Mouse (Mus musculus): ENCODE measurements at regions not wholly inside any gene's neighbourhood (a gene's known extent, or its start where the extent isn't known, plus 50 kb on each side); places are given as distances from the start of the nearest gene placed in this dataset.

DNA sequence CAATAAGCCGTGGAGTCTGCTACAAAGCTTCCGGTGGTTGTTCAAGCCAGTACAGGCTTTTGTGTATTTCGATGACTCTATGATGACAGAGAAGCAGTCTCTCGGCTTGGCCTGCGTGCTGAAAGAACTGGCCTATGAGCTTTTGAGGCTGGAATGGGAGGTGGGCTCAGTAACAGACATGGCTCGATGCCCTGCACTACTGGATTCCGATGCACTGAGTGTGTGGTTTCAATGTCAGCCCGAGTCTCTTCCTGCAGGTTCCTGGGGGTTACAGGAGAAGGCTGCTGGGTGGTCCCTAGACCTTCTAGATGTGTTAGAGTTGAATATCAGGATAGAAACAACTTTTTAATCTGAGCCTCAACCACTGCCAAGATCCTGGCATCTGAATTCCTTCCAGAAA lies 53.2 kb downstream of the Gm815 start:
- no peak for DNase-seq (ENCODE audit: extremely low spot score, low spot score)

DNA sequence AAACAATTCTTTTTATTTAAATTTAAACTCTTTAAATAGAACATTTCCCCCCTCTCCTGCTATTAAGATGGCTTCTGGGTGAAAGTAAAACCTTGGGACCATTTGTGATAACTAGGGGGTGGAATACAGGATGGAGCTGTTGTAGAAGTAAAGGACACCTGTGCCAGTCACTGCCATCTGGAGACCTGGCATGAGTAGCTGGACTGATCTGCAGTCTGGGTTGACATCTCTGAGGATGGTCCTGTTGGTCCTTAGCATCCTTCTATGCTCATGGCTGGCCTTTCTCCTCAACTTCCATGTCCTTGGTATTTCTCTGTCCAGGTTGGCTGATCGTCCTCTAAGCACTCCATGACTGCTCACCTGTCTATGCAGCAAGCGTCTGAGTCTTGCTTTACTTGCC lies 58.3 kb downstream of the Gm815 start:
- no peak for DNase-seq (ENCODE audit: extremely low spot score, low spot score)

DNA sequence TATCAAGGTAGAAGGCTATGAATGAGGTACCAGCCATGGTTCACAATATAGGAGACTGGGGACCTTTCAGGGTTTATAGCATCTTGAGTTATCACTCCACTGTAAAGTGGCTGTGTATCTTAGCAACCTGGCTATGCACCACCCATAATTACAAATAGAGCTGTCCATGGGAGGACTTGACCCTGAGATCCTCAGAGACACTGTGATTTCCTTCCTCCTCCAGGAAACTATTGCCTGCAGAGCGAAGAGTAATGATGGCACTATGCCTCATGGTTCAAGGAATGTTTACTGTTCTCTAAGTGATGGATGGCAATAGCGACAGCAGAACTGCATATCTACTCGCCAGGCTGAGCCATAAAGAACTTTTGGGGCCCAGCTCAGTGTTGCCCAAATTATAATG lies 60.9 kb downstream of the Gm815 start:
- DNase-seq (ENCODE audit: extremely low spot score, low spot score) = no peak

DNA sequence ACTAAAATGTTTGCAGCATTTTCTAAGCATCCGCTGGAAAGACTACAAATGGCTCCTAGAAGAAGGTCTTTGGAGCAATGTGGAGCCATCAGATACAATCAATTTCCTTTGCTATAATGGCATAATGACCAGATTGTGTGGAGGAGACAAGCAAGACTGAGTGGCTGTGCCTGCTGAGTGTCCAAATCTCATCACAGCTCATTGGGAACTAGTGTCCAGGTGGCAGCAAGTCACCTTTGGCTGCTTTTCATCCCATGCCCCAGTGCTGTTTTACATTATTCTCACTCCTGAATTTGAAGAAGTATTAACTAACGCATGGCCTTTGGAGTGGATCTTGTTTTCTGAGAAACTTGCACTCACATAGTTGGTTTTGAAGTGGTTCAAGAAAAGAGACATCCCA lies 62.8 kb downstream of the Gm815 start:
- DNase-seq (ENCODE audit: extremely low spot score, low spot score) = no peak

DNA sequence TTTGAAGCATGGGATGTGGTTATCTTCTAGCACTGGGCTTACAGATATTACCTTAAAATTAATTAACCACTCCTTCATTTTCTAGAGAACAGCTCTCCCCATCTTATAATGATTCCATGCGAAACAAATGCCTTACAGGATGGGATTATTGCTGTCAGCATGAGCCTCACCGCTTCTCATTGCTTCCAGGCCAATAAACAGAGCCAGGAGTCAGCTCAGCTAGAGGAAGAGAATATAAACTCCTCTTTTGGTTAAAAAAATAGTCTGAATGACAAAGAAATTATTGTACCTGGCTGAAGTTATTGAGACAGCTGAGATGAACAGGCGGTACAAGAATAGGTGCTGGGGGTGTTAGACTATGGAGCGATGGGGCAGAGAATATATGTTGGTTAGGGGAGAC lies 63.5 kb downstream of the Gm815 start:
- no peak for DNase-seq (ENCODE audit: extremely low spot score, low spot score)

DNA sequence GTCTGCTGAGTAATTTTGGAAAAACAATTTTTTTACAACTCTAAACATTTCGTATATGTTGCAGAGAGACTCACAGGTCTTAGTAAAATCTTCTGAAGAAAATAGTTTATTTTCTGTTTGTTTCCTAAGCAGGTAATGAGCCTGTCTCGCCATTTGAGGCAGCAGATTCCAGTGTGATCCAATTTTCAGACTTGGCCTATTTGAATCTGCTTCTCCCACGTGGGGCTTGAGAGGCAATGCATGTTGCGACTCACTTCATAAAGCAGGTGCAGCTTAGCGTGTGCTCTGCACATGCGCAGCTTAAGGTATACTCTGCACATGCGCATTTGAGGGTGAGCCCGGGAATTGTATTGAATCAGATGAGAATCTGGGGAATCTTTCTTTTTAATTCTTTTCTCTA lies 67.7 kb downstream of the Gm815 start:
- DNase-seq (ENCODE audit: extremely low spot score, low spot score) = no peak

DNA sequence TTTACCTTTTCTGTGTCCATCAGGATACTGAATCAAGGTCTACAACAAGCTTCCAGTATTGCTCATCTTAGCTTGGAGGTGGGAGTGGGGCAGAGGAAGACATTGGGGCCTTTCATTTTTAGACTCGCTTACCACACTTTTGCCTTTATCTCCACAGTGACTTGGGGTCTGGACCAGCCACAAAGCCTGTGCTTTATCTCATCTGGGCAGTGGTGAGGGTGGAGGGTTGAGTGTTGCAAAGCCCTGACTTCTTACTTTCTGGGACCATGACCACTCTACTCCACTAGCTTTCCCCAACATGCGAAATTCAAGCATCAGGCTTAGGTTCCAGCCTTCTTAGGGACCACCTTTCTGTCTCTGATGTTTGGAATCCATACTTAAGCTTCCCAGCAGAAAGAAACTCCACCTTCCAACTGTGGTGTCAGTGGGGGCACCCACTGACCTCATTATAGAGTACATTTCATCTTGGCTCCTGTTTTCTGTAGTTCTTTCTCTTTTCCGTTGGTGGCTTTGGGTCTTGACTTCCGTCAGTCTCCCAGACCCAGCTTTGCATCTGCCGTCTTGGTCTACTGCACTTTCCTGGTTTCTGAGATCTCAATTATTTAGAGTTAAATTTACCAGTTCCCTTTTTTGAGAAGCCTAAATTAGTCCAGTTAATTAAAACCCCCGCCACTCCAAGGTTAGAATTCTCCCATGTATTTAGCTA lies 80.5 kb downstream of the Gm815 start:
- no peak for DNase-seq (ENCODE audit: extremely low spot score, low spot score)

DNA sequence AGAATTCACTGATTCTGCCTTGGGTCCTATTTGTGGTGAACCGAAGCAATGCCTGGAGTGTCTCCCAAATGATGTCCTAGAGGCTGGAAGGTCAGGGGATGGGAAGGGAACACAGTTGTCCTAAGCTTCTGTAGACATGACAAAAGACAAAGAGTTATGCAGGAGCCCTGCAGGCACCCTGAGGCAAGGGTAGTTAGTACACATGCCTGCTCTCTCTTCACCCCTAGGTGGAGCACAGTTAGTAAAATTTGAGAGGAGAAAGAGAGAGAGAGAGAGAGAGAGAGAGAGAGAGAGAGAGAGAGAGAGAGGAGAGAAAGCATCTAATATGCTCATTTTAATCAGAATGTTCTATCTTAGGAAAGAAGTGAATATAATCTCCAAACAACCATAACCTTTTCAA lies 87.4 kb downstream of the Gm815 start:
- no peak for DNase-seq (ENCODE audit: extremely low spot score, low spot score)

DNA sequence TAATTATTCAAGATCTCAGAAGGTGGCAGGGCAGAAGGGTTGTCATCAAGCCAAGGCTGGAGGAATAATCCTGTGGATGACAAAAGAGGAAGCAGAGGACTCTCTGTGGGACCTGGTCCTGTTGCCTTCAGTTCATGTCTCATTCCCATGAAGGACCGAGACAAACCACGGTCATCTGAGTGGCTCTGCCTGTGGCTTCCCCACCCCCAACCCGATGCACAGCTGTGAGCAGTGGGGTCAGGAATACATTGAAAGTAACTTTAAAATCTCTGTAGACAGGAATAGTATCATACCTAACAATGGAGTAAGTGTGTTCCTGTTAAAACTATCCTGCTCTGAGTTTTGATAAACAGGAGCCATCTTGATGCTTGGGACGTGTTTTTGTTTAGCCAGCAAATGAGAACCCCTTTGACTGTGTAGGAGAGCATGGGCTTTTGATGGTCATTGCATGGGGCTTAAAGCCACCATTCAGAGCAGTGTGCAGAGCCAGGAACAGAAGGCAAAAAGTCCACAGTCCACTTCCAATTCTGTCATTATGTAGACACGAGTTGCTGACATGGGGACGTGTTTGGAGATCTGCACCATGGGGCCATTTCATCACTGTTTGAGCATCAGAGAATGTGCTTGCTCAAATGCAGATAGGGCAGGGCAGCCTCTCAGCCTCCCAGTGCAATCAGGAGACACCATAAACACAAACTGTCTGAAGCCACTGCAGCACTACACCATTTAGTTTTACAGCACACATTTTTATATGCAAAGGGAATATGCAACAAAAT lies 88.3 kb downstream of the Gm815 start:
- DNase-seq (ENCODE audit: extremely low spot score, low spot score) = no peak

DNA sequence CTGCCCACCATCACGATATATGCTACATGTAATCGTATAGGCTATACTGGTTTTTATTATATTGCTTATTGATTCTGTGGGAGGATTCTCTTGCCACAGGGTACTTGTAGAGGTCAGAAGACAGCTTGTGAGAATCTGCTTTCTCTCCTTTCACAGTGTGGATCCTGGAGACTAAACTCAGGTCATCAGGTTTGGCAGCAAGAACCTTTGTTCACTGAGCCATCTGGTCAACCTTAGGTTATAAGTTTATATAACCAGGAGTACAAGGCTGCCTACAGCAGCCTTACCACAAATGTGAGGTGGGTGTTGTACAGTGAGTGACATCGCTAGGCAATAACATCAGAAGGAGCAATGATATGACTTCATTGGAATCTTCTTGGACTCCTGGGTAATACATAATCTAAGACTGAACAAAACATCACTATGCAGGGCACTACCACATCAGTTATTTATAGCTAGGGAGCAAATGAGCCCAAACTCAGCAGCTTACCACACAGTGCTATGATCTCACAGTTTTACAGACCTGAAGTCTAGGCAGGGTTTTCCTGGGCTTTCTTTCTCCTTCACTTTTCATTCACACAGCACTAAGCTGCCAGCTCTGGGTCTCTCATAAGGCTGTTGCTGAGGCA lies 89.0 kb downstream of the Gm815 start:
- no peak for DNase-seq (ENCODE audit: extremely low spot score, low spot score)

DNA sequence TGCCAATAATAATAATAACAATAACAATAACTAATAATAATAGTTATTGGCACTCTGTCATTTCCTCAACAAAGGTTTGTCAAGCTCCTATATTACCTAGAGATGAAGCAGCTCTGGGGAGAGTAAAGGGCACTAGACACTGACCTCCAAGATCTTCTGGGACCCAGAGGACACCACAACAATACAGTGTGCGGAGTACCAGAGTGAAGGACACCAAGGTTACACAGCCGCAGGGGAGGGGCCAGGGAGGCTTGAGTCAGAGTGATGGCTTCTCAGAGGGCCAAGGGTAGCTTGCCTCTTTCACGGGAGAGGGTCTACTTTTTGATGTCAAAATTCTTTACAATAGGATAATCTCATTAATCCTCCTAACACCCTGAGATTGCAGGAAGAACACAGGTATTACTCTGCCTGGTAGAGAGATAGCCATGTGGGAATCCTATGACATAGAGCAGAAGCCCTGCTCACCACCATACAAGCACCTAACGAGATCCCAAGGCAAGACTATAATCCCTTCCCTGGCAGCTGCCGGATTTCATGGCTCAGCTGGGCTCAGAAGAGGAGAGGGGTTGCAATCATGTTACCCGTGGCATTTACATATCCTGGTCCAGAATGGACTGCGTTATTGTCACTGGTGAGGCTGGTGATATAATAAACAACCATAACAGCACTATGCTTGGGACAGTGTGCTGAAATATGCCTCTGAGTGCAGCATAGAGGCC lies 91.1 kb downstream of the Gm815 start:
- DNase-seq (ENCODE audit: extremely low spot score, low spot score) = no peak

DNA sequence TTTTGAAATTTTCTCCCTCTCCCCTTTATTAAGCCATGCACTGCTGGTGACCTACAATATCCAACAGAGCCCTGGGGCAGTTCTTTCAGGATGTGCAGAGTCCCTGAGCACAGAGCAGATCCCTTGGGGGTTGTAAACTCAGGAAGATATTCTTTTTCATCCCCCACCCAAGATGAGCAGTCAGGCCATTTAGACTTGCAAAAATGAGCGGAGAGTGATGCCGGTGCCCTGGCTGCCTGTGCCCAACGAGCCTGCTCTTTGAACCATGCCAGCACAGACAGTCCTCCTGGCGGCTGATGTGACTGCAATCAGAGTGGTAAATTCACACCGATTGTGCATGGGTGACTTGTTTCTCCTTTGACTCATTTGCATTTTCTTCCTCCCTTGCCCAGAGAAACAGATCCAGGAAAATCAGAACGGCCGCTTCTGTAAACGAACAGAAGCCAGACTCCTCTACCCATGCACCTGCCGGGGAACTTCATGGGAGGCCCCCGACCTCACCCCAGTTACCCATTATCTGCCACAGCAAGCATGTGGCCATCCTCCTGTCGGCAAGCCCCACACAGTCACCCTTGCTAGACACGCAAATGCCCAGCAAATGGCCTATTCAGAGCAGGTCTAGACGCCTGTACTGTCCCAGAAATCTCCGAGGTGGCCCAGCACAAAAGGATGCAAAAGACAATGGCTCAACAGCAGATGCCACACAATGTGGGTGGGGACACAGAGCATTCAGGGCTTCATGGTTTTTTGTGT lies 92.4 kb downstream of the Gm815 start:
- DNase-seq (ENCODE audit: extremely low spot score, low spot score) = peak; percentile 45

DNA sequence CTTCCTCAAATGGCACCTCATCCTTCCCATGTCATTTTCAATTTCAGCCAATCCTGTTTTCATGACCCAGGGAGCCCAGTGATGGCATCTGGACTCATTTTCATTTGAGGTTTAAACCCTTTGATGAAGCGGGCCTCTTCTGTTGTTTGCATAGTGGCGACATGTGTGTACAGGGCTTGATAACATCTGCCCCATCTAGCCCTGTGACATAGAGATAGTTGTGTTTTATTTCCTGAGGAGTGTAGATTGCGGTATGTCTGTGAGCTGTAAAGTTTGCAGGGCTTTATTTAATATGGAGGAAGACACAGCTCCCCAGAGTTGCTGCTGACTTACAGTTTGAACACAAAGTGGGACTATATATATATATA lies 92.9 kb downstream of the Gm815 start:
- DNase-seq (ENCODE audit: extremely low spot score, low spot score) = no peak

DNA sequence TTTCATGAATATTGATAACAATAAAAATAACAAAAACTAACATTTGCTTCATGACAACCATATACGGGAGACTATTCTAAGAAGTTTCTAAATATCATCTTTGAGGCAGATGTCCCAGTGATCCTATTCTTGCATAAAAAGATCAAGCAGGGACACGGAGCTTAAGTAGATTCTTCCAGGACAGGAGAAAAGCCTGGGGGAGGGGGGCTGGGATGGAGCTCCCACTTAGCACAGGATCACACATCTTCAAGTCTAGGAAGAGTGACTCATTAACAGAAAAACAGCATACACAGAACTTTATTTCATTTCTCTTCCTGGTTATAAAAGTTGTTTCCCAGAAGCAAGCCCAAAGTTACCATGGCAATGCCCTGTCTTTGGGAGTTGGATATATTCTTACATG lies 93.6 kb downstream of the Gm815 start:
- no peak for DNase-seq (ENCODE audit: extremely low spot score, low spot score)

DNA sequence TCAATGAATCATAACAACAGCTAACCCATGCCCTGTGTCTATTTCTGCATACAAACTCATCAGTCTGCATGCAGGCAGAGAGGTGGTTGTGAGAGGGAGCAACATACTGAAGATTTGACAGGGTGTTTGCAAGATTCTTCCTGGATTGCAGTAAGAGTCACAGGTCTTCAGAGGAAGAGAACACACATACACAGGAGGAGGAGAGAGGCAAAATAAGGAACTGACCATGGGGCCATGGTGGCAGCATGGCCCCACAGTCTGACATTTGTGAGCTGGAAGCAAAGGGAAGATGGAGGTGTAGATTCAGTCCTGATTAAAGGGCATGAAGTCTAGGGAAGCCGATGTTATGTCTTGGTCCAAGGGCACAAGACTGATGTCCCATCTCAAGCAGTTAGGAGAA lies 101.0 kb downstream of the Gm815 start:
- DNase-seq (ENCODE audit: extremely low spot score, low spot score) = no peak

DNA sequence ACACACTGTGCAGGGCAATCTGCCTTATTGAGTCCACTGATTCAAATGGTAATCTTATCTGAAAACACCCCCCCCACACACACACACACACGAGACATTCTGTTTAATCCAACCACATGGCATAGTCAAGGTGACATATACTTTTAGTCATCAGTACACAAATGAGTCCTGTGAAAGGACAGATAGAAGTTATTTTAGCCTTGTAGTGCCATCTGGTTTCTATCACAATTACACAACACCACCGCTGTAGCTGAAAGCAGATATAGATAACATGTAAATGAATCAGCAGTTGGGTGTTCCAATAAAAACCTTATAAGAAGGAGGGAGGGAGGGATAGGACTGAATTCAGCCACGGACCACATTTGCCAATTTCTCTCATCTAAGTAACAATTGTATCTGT lies 101.5 kb downstream of the Gm815 start:
- no peak for DNase-seq (ENCODE audit: extremely low spot score, low spot score)

DNA sequence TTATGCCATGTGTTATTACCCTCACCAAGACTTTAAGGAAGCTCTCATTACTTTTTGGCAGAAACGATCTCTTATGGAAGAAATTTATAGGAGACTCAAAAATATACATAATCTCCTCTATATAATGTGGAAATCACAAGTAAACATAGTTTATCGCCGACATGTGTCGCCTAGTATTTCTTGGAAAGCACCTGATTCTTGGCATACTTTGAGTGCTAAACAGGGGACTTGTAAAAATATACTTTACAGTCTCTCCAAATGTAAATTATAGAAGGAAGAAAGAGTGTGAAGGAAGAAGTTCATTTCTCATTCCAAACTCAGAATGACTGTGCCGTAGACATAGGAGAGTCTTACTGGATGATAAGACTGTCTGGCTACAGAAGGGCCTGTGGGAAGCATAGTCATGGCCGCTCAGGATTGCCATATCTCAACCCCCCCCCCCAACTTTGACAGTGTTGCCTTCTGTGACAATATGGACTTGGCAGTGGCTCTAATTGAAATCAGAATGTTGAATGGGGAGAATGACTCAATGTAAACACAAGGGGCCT lies 102.3 kb downstream of the Gm815 start:
- no peak for DNase-seq (ENCODE audit: extremely low spot score, low spot score)

DNA sequence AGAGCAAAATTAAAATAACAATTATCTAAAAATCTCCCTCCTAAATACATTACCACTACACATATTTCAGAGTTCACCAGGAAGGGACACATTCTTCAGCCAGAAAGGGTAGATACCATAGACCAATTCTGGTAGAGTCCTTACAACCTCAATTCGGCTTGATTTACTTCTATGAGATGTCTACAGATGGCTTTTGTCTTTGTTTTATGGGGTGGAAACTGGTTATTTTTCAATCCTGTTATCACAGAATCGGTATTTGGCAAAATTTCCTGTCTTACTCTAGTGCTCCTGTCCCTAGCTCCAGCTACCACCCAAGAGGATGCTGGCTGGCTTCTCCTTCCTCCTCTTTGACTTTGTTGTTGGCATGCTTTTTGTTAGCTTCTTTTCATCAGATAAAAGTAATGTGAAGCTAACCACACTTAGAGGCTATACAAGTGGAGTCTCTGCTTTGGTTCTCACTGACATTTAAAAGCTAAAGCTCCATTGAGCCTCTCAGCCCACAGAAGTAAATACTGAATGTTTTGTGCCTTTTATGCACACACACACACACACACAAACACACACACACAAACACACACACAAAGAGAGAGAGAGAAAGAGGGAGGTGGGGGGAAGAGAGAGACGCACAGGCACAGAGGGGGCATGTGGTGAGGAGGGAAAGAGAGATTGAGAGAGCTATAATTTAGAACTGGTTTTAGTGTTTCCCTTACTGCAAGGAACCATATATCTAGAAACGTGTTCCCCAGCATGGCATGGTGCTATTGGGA lies 109.1 kb downstream of the Gm815 start:
- DNase-seq (ENCODE audit: extremely low spot score, low spot score) = no peak

DNA sequence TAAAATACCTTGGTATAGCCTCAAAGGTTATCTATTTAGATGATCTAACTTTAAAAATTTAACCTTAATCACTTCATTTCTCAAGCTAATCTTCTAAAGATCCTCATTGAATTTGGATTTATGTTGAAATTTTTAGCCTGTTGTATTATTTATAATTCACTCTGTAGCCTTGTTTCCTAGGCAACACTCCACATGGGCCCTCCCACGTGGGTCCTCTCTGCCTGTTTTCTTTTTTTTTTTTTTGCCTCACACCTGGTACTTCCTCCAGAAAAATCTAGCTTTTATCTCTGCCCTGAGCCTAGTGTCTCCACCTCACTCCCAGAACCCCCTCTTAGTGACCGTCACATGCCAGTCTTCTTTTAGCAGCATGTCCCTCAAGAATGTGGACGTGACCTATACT lies 113.9 kb downstream of the Gm815 start:
- DNase-seq (ENCODE audit: extremely low spot score, low spot score) = no peak

DNA sequence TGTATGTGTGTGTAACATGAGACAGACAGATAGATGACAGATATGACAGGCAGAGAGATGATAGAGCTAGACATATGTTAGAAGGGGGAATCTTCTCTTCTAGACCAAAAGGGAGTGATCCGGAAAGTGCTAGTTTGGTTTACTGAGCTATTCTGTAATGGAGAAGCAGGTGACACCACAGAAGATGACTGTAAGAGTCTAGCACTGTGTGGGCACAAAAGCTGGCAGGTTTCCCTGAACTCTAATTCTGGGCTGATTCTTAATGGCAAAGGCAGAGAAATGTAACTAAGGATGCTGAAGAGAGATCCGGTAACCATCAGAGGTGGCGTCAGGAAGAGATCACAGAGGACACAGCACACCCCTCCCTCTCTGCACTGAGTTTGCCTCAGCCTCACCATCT lies 136.2 kb downstream of the Gm815 start:
- DNase-seq (ENCODE audit: extremely low spot score, low spot score) = no peak
